Mouse (Mus musculus): ENCODE data around the gene Olfr485.
"Not testable (repeated sequence)": the region's sequence is repeated elsewhere in the genome, so short reads cannot be mapped to it uniquely, and the experiment has no call there.

Olfr485 gene

GRCm38 (mm10) chr7:108159771-108160170 is at the start of gene Olfr485:
TSS of gene Olfr485 (minus strand) at chr7:108159871.
- in situ Hi-C loops (cut with MboI, MseI), result no loop called here

GRCm38 (mm10) chr7:108196938-108197337 is 37.3 kb upstream of the Olfr485 start:
- in situ Hi-C loops (cut with MboI, MseI), result no loop called here

- in situ Hi-C loops (cut with MboI, MseI), result not testable (repeated sequence)
These were observed 36.7 kb upstream of the Olfr485 start for GRCm38 (mm10) chr7:108196337-108196736.

GRCm38 (mm10) chr7:108192714-108193113 is 33.0 kb upstream of the Olfr485 start:
- in situ Hi-C loops (cut with MboI, MseI), result not testable (repeated sequence)

- in situ Hi-C loops (cut with MboI, MseI), result not testable (repeated sequence)
These were observed 31.5 kb upstream of the Olfr485 start for GRCm38 (mm10) chr7:108191196-108191595.

GRCm38 (mm10) chr7:108185237-108185636 is 25.6 kb upstream of the Olfr485 start:
- in situ Hi-C loops (cut with MboI, MseI), result not testable (repeated sequence)

- in situ Hi-C loops (cut with MboI, MseI), result not testable (repeated sequence)
These were observed 24.7 kb upstream of the Olfr485 start for GRCm38 (mm10) chr7:108184401-108184800.

- in situ Hi-C loops (cut with MboI, MseI), result not testable (repeated sequence)
These were observed 13.0 kb upstream of the Olfr485 start, which contains the start of gene Olfr486 for GRCm38 (mm10) chr7:108172642-108173041. TSS of gene Olfr486 (minus strand) at chr7:108172742.

GRCm38 (mm10) chr7:108127349-108127748 is 32.3 kb downstream of the Olfr485 start, which contains the start of gene Olfr484:
TSS of gene Olfr484 (minus strand) at chr7:108127449.
- in situ Hi-C loops (cut with MboI, MseI), result no loop called here

GRCm38 (mm10) chr7:108121416-108121815 is 38.3 kb downstream of the Olfr485 start:
- in situ Hi-C loops (cut with MboI, MseI), result no loop called here

- in situ Hi-C loops (cut with MboI, MseI), result no loop called here
These were observed 39.0 kb downstream of the Olfr485 start for GRCm38 (mm10) chr7:108120681-108121080.

All from T-helper 17 cell (primary cell).